Mouse (Mus musculus): ENCODE measurements at regions not wholly inside any gene's neighbourhood (a gene's known extent, or its start where the extent isn't known, plus 50 kb on each side); places are given as distances from the start of the nearest gene placed in this dataset.
"Not testable (repeated sequence)": the region's sequence is repeated elsewhere in the genome, so short reads cannot be mapped to it uniquely, and the experiment has no call there.

DNA sequence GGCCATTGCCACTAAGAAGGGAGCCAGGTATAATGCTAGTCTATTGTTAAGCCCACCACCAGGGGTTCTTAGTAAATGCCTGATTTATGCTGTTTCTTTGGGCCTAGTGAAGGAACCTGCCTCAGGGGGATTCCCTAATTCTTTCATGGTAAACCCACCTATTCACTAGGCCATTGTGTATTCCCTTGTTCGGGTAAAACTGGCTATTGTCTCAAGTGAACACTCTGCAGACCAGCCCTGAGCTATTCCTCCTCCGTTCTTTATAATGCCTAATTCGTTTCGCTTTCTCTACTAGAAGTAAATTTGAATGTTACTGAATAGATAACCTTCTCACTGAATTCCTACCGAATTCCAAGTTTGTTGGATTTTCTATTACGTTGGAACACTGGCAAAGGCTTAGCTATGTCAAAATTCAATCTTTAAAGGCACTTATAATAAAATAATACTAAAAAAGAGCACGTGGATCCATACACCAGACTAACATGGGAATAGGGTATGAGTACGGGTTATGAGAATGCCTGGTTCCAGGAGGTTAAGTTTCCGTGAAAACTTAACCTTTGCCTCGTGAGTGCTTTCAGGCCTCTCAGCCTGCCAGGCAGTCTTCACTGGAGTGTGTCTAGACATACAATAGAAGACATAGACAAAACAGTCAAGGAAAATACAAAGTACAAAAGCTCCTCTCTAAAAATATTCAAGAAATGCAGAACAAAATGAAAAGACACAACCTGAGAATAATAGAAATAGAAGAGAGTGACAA lies 536.8 kb upstream of the Cntn5 start:
- not testable (repeated sequence) for DNase-seq
- WGBS, result 39% methylated on average over 10 of the region's 10 CpGs

DNA sequence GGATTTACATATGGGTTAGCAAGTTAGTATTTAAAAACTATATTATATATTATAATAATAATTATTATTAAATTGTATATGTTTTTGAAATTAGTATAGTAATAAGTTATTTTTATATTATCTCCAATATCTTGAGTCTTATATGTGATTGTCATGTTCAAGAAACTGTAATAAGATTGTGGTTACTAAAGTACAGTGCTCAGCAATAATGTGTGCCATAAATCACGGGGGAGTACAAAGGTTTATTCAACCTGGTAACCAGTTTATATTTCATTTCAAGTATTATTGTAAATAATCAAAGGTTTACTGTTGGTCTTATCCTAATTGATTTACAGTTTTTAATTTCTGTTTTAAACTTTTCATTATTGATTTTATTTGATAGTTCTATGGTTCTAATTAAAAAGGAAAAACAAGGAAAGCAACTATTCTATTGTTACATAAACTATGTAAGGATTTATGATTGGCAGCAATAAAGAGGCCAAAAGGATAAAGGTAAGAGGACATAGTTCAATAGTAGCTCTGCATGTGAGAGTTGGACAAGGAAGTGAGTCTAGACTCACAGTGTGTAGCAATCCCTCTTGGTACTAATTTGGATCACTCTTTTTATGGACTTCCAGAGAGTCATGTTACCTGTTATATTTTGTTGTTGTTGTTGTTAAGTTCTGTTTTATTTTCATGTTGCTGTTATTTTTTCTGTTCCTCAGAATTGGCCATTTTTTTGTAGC lies 532.0 kb upstream of the Cntn5 start:
- Histone ChIP-seq H3K9me3 (ENCODE audit: low read length) (no peaks in the 10 kb centered on the region), H3K9ac (no peak overlapping the region), H3K27ac (ENCODE audit: low read depth, low read length) (no peak overlapping the region), H3K4me1 (ENCODE audit: insufficient read depth) (no peaks in the 10 kb centered on the region), H3K27me3 (ENCODE audit: insufficient read depth, low read length) (no peaks in the 10 kb centered on the region), H3K4me3 (ENCODE audit: low read depth, low read length) (no peak overlapping the region), H3K36me3 (ENCODE audit: insufficient read depth) (no peaks in the 10 kb centered on the region), H3K4me2 (ENCODE audit: low read depth) (no peak overlapping the region)
- no peak for ATAC-seq
- 80% methylated on average over 1 of the region's 1 CpGs for WGBS
- DNase-seq, result no peak
- TF ChIP-seq CTCF (IDR thresholded peaks at IDR 0.05; ENCODE audit: low read depth), result no peak

More for the DNA sequence above, 536.8 kb upstream of the Cntn5 start:
- not testable (repeated sequence) for H3K9ac ChIP-seq; H3K27me3 ChIP-seq (ENCODE audit: insufficient read depth, low read length); H3K36me3 ChIP-seq (ENCODE audit: insufficient read depth); H3K4me1 ChIP-seq (ENCODE audit: insufficient read depth); H3K4me2 ChIP-seq (ENCODE audit: low read depth); H3K27ac ChIP-seq (ENCODE audit: low read depth, low read length); H3K4me3 ChIP-seq (ENCODE audit: low read depth, low read length); H3K9me3 ChIP-seq (ENCODE audit: low read length); ATAC-seq

DNA sequence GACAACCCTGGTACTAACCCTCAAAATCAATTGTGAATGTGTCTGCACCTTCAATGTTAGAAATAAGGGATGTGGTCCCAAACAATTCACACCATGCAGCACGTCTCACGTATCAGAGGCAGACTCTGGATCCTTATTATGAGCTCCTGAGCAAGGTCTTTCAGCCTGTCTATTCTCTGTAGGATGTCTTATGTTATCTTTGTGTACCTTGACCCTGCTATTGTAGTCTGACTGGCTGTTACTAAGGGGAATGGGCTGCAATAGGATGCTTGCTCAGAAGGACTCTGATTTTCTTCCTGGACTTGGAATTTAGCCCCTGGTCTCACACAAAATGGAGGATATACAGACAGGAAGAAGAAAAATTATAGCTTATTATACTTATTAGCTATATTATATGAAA lies 531.4 kb upstream of the Cntn5 start:
- H3K9ac ChIP-seq, result no peak overlapping the region
- H3K27me3 ChIP-seq (ENCODE audit: insufficient read depth, low read length), result no peaks in the 10 kb centered on the region
- WGBS, result 72% methylated on average over 2 of the region's 2 CpGs
- no peaks in the 10 kb centered on the region for H3K9me3 ChIP-seq (ENCODE audit: low read length)
- no peak for TF ChIP-seq CTCF (IDR thresholded peaks at IDR 0.05; ENCODE audit: low read depth)
- no peaks in the 10 kb centered on the region for H3K36me3 ChIP-seq (ENCODE audit: insufficient read depth)
- no peak for DNase-seq
- H3K4me3 ChIP-seq (ENCODE audit: low read depth, low read length), result no peak overlapping the region
- no peak overlapping the region for H3K4me2 ChIP-seq (ENCODE audit: low read depth)
- no peaks in the 10 kb centered on the region for H3K4me1 ChIP-seq (ENCODE audit: insufficient read depth)
- H3K27ac ChIP-seq (ENCODE audit: low read depth, low read length), result no peak overlapping the region
- ATAC-seq, result no peak

DNA sequence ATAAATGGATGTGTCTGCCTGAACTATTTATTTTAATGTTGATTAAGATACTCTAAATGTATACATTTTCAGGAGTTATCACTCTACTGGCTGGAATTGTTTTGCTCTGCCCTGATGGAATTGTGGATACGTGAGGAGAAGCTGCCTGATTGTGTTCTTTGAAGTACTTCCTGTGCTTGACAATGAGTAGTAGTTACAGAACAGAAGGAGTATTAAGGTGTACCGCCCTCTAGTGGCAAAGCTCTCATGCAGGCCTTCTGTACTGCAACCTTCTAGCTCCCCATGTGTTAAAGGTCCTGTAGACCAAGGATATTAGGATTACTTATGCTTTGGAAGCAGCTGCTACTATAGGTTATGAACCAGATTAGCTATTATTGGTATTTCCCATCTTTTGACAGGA lies 530.4 kb upstream of the Cntn5 start:
- Histone ChIP-seq H3K4me3 (ENCODE audit: low read depth, low read length) (no peak overlapping the region), H3K9me3 (ENCODE audit: low read length) (no peaks in the 10 kb centered on the region), H3K36me3 (ENCODE audit: insufficient read depth) (no peaks in the 10 kb centered on the region), H3K4me1 (ENCODE audit: insufficient read depth) (no peaks in the 10 kb centered on the region), H3K4me2 (ENCODE audit: low read depth) (no peak overlapping the region), H3K27ac (ENCODE audit: low read depth, low read length) (no peak overlapping the region), H3K9ac (no peak overlapping the region), H3K27me3 (ENCODE audit: insufficient read depth, low read length) (no peaks in the 10 kb centered on the region)
- WGBS, result 33% methylated on average over 2 of the region's 2 CpGs
- ATAC-seq (no peak), DNase-seq (peak; percentile 4)
- TF ChIP-seq CTCF (IDR thresholded peaks at IDR 0.05; ENCODE audit: low read depth), result peak; percentile 44

DNA sequence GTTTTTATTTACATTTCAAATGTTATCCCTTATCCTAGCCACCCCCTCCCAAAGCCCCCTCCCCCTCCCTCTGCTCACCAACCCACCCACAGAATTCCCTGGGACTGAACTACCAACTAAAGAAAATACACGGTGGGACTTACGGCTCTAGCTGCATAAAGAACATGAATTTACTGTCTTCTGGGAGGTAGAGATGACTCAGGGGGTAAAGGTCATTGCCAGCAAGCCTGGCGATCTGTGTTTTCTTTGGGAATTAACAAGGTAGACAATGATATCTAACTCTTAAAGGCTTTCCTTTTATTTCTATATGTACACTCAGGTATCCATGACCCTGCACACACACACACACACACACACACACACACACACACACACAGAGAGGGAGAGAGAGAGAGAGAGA lies 521.9 kb upstream of the Cntn5 start:
- H3K4me3 ChIP-seq (ENCODE audit: low read depth, low read length), result no peak overlapping the region
- no peak overlapping the region for H3K4me2 ChIP-seq (ENCODE audit: low read depth)
- no peak for ATAC-seq
- no peaks in the 10 kb centered on the region for H3K27me3 ChIP-seq (ENCODE audit: insufficient read depth, low read length)
- no peaks in the 10 kb centered on the region for H3K4me1 ChIP-seq (ENCODE audit: insufficient read depth)
- no peak for TF ChIP-seq CTCF (IDR thresholded peaks at IDR 0.05; ENCODE audit: low read depth)
- H3K27ac ChIP-seq (ENCODE audit: low read depth, low read length), result no peak overlapping the region
- no peaks in the 10 kb centered on the region for H3K36me3 ChIP-seq (ENCODE audit: insufficient read depth)
- DNase-seq, result no peak
- no peaks in the 10 kb centered on the region for H3K9me3 ChIP-seq (ENCODE audit: low read length)
- WGBS, result 79% methylated on average over 3 of the region's 3 CpGs
- H3K9ac ChIP-seq, result no peak overlapping the region

DNA sequence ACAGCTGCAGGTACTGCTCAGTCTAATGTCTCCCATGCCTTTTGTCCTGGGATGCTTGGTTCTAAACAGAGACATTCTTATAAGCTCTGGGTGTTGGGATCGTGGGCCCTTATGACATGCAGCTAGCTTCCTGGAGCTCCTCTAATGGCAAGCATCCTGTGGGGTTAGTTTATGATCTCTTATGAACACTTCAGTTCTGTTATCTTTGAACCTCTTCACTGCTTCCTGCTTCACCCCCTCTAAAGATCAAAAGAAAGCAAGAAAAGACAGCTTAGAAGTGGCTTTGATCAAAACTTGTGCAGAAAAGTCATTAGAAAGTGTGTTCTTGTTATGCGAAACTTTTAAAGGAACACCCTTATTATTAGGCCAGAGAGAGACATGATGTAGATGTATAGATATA lies 492.3 kb upstream of the Cntn5 start:
- H3K9me3 ChIP-seq (ENCODE audit: low read length), result no peaks in the 10 kb centered on the region
- H3K36me3 ChIP-seq (ENCODE audit: insufficient read depth), result no peaks in the 10 kb centered on the region
- DNase-seq, result no peak
- no peak for ATAC-seq
- no peak overlapping the region for H3K9ac ChIP-seq
- H3K4me2 ChIP-seq (ENCODE audit: low read depth), result no peak overlapping the region
- no peaks in the 10 kb centered on the region for H3K4me1 ChIP-seq (ENCODE audit: insufficient read depth)
- no peak overlapping the region for H3K27ac ChIP-seq (ENCODE audit: low read depth, low read length)
- no peak for TF ChIP-seq CTCF (IDR thresholded peaks at IDR 0.05; ENCODE audit: low read depth)
- WGBS, result 81% methylated on average over 2 of the region's 2 CpGs
- H3K4me3 ChIP-seq (ENCODE audit: low read depth, low read length), result no peak overlapping the region
- no peaks in the 10 kb centered on the region for H3K27me3 ChIP-seq (ENCODE audit: insufficient read depth, low read length)

DNA sequence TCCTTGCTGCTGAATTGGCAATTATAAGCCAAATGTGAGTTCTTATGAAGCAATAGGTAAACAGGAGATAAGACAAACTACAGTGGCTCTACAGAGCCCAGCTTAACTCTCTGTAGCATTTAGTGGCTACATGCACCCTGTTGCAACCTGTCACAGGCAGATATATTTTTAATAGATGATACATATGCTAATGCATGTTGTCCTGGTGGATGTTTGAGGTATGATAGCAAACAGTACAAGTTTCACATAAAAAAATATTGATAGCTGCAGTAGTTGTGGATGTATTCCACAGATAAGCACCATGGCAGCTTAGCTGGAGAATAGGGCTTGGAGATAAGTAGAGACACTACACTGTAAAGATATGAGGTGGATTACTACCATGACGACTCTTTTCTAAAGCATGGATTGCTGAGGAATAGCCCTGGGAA lies 477.1 kb upstream of the Cntn5 start:
- TF ChIP-seq CTCF (IDR thresholded peaks at IDR 0.05; ENCODE audit: low read depth), result no peak
- H3K27ac ChIP-seq (ENCODE audit: low read depth, low read length), result no peak overlapping the region
- no peak overlapping the region for H3K9ac ChIP-seq
- H3K9me3 ChIP-seq (ENCODE audit: low read length), result no peaks in the 10 kb centered on the region
- H3K4me2 ChIP-seq (ENCODE audit: low read depth), result no peak overlapping the region
- ATAC-seq, result no peak
- H3K36me3 ChIP-seq (ENCODE audit: insufficient read depth), result no peaks in the 10 kb centered on the region
- DNase-seq, result no peak
- WGBS, result 91% methylated on average over 1 of the region's 1 CpGs
- no peaks in the 10 kb centered on the region for H3K27me3 ChIP-seq (ENCODE audit: insufficient read depth, low read length)
- no peaks in the 10 kb centered on the region for H3K4me1 ChIP-seq (ENCODE audit: insufficient read depth)
- no peak overlapping the region for H3K4me3 ChIP-seq (ENCODE audit: low read depth, low read length)
